Mouse (Mus musculus) hindbrain, embryonic 13.5 days (tissue): ENCODE results near the gene Acvr1b. TPM values are rescaled to one million over a fixed set of nuclear protein-coding genes. Genes with fewer than 3 reads are reported as not detected.
A peak's percentile ranks its signal among the peaks of the same experiment; 100 is the strongest.

ENCODE experiments used
- ATAC-seq: fragments of 200-750 bp; cut with Nextera tagmentation; 2 replicates; pipeline ENCODE4 v1.8.0; 2017; ENCODE audit warnings: moderate TSS enrichment; ENCODE audit not compliant: low FRiP score
- H3K27ac ChIP-seq: fragments of 300-500 bp; sonication (generic); 2 replicates; pipeline ENCODE4 v1.5.1; 2015; ENCODE audit warnings: inconsistent platforms, mild to moderate bottlenecking, moderate library complexity
- H3K27me3 ChIP-seq: fragments of 300-500 bp; sonication (generic); 2 replicates; pipeline ENCODE4 v1.6.1; 2015; ENCODE audit warnings: mild to moderate bottlenecking, inconsistent platforms
- H3K36me3 ChIP-seq: fragments of 300-500 bp; sonication (generic); 2 replicates; pipeline ENCODE4 v1.6.1; 2015; ENCODE audit warnings: mild to moderate bottlenecking, inconsistent platforms
- H3K4me1 ChIP-seq: fragments of 300-500 bp; sonication (generic); replicated peaks from 2 replicates; pipeline ENCODE4 v1.6.1; 2015; ENCODE audit warnings: inconsistent platforms
- H3K4me2 ChIP-seq: fragments of 300-500 bp; sonication (generic); 2 replicates; pipeline ENCODE4 v1.6.1; 2015; ENCODE audit warnings: inconsistent platforms, mild to moderate bottlenecking, moderate library complexity
- H3K4me3 ChIP-seq: fragments of 300-500 bp; sonication (generic); 2 replicates; pipeline ENCODE4 v1.5.1; 2015; ENCODE audit warnings: mild to moderate bottlenecking, inconsistent platforms
- H3K9ac ChIP-seq: fragments of 300-500 bp; sonication (generic); 2 replicates; pipeline ENCODE4 v1.6.1; 2015; ENCODE audit warnings: mild to moderate bottlenecking, inconsistent platforms
- H3K9me3 ChIP-seq: fragments of 300-500 bp; sonication (generic); 2 replicates; pipeline ENCODE4 v1.6.1; 2016; ENCODE audit warnings: inconsistent platforms
- WGBS: fragments of 180-500 bp; shearing (Covaris S2); methylation state at CpG from one replicate; pipeline ENCODE4 v1.1.7; 2015; 5-methylcytosine and 5-hydroxymethylcytosine counted together
- polyA plus RNA-seq: library from polyadenylated mRNA; unstranded; fragments of >200 nt; fragmentation: Nextera tagmentation; extraction: Ambion mirVana; gene quantifications from 2 replicates; pipeline ENCODE4 v1.2.1, GENCODE M21; 2015

The Acvr1b gene
- polyA plus RNA-seq, 1 experiment from 2014 or later = 20.5 TPM

GRCm38 (mm10) chr15:101147910-101148273 lies 26.0 kb upstream of the Acvr1b start:
- Histone ChIP-seq H3K4me1 (peaks cover 33% of the 10 kb centered on the region), H3K9me3 (no peaks in the 10 kb centered on the region), H3K4me2 (no peak overlapping the region), H3K36me3 (no peaks in the 10 kb centered on the region), H3K9ac (no peak overlapping the region; the same call in 1 of the 2 replicates), H3K27ac (no peak overlapping the region), H3K4me3 (no peak overlapping the region), H3K27me3 (0 out of 2 replicates have a peak, but pooled peaks cover 14% of the 10 kb centered on the region)
- ATAC-seq = no peak
- WGBS = 61% methylated on average over 6 of the region's 6 CpGs

GRCm38 (mm10) chr15:101148604-101149003 lies 25.3 kb upstream of the Acvr1b start:
- ATAC-seq = no peak
- Histone ChIP-seq H3K9me3 (no peaks in the 10 kb centered on the region), H3K4me2 (no peak overlapping the region), H3K27me3 (0 out of 2 replicates have a peak, but pooled peaks cover 10% of the 10 kb centered on the region), H3K4me1 (peaks cover 26% of the 10 kb centered on the region), H3K27ac (no peak overlapping the region), H3K36me3 (no peaks in the 10 kb centered on the region), H3K9ac (no peak overlapping the region), H3K4me3 (no peak overlapping the region)
- 81% methylated on average over 6 of the region's 6 CpGs for WGBS

GRCm38 (mm10) chr15:101151409-101152261 lies 22.2 kb upstream of the Acvr1b start:
- H3K9me3 ChIP-seq = peaks cover 4% of the 10 kb centered on the region; the same call in 1 of the 2 replicates
- H3K4me1 ChIP-seq = peaks cover 10% of the 10 kb centered on the region
- WGBS = 79% methylated on average over 9 of the region's 9 CpGs
- H3K27ac ChIP-seq = no peak overlapping the region
- 0 out of 2 replicates have a peak overlapping the region, but pooled peaks have one; percentile 9 for H3K9ac ChIP-seq
- no peak overlapping the region for H3K4me3 ChIP-seq
- H3K36me3 ChIP-seq = no peaks in the 10 kb centered on the region
- no peak overlapping the region for H3K4me2 ChIP-seq
- no peak for ATAC-seq
- 0 out of 2 replicates have a peak, but pooled peaks cover 2% of the 10 kb centered on the region for H3K27me3 ChIP-seq

- Histone ChIP-seq H3K9me3 (peaks cover 9% of the 10 kb centered on the region; the same call in 1 of the 2 replicates), H3K4me2 (no peak overlapping the region), H3K9ac (no peak overlapping the region), H3K36me3 (no peaks in the 10 kb centered on the region), H3K27ac (no peak overlapping the region), H3K4me1 (peaks cover 4% of the 10 kb centered on the region; the same call in 1 of the 2 replicates), H3K27me3 (no peaks in the 10 kb centered on the region), H3K4me3 (no peak overlapping the region)
- no peak for ATAC-seq
- 88% methylated on average over 7 of the region's 7 CpGs for WGBS
Measured at GRCm38 (mm10) chr15:101154700-101155616, 18.9 kb upstream of the Acvr1b start.

- Histone ChIP-seq H3K27ac (peak overlapping the region; percentile 66), H3K36me3 (no peaks in the 10 kb centered on the region), H3K27me3 (no peaks in the 10 kb centered on the region), H3K4me1 (peaks cover 45% of the 10 kb centered on the region), H3K4me2 (0 out of 2 replicates have a peak overlapping the region, but pooled peaks have one; percentile 17), H3K4me3 (no peak overlapping the region), H3K9me3 (peaks cover 9% of the 10 kb centered on the region; the same call in 1 of the 2 replicates), H3K9ac (no peak overlapping the region)
- no peak for ATAC-seq
- WGBS = 37% methylated on average over 1 of the region's 1 CpGs
Measured at GRCm38 (mm10) chr15:101160128-101160527, 13.7 kb upstream of the Acvr1b start.

GRCm38 (mm10) chr15:101160591-101160990 lies 13.3 kb upstream of the Acvr1b start:
- WGBS = 19% methylated on average over 7 of the region's 7 CpGs
- ATAC-seq = peak; percentile 67
- peak overlapping the region; percentile 66 for H3K27ac ChIP-seq
- H3K4me2 ChIP-seq = 0 out of 2 replicates have a peak overlapping the region, but pooled peaks have one; percentile 17
- peaks cover under 1% of the 10 kb centered on the region; the same call in 1 of the 2 replicates for H3K27me3 ChIP-seq
- no peak overlapping the region for H3K4me3 ChIP-seq
- peaks cover 45% of the 10 kb centered on the region for H3K4me1 ChIP-seq
- peaks cover 9% of the 10 kb centered on the region; the same call in 1 of the 2 replicates for H3K9me3 ChIP-seq
- no peaks in the 10 kb centered on the region for H3K36me3 ChIP-seq
- 0 out of 2 replicates have a peak overlapping the region, but pooled peaks have one; percentile 2 for H3K9ac ChIP-seq

- H3K4me3 ChIP-seq = no peak overlapping the region
- H3K36me3 ChIP-seq = no peaks in the 10 kb centered on the region
- peaks cover 45% of the 10 kb centered on the region for H3K4me1 ChIP-seq
- no peak overlapping the region for H3K4me2 ChIP-seq
- ATAC-seq = no peak
- H3K9ac ChIP-seq = no peak overlapping the region
- 76% methylated on average over 7 of the region's 7 CpGs for WGBS
- H3K9me3 ChIP-seq = peaks cover 6% of the 10 kb centered on the region; the same call in 1 of the 2 replicates
- H3K27me3 ChIP-seq = peaks cover 10% of the 10 kb centered on the region; the same call in 1 of the 2 replicates
- no peak overlapping the region for H3K27ac ChIP-seq
Measured at GRCm38 (mm10) chr15:101161534-101161933, 12.3 kb upstream of the Acvr1b start.

GRCm38 (mm10) chr15:101163056-101163458 lies 10.8 kb upstream of the Acvr1b start:
- no peaks in the 10 kb centered on the region for H3K36me3 ChIP-seq
- H3K4me3 ChIP-seq = no peak overlapping the region
- peak; percentile 41; the same call in 1 of the 2 replicates for ATAC-seq
- H3K4me2 ChIP-seq = 0 out of 2 replicates have a peak overlapping the region, but pooled peaks have one; percentile 6
- peaks cover 45% of the 10 kb centered on the region for H3K4me1 ChIP-seq
- peak overlapping the region; percentile 27 for H3K27ac ChIP-seq
- peaks cover 10% of the 10 kb centered on the region; the same call in 1 of the 2 replicates for H3K27me3 ChIP-seq
- H3K9me3 ChIP-seq = no peaks in the 10 kb centered on the region
- WGBS = 31% methylated on average over 15 of the region's 15 CpGs
- H3K9ac ChIP-seq = no peak overlapping the region

- Histone ChIP-seq H3K4me1 (peaks cover 45% of the 10 kb centered on the region), H3K9ac (no peak overlapping the region)
Measured at GRCm38 (mm10) chr15:101163854-101164253, 10.0 kb upstream of the Acvr1b start.

GRCm38 (mm10) chr15:101164291-101164690 lies 9.6 kb upstream of the Acvr1b start:
- Histone ChIP-seq H3K4me3 (no peak overlapping the region), H3K4me1 (peaks cover 45% of the 10 kb centered on the region), H3K36me3 (no peaks in the 10 kb centered on the region), H3K27me3 (peaks cover 16% of the 10 kb centered on the region), H3K9ac (no peak overlapping the region), H3K4me2 (no peak overlapping the region), H3K9me3 (no peaks in the 10 kb centered on the region), H3K27ac (no peak overlapping the region)
- 70% methylated on average over 5 of the region's 5 CpGs for WGBS
- no peak for ATAC-seq

More at GRCm38 (mm10) chr15:101163854-101164253, 10.0 kb upstream of the Acvr1b start:
- Histone ChIP-seq H3K27ac (peak overlapping the region; percentile 27; the same call in 1 of the 2 replicates), H3K27me3 (peaks cover 16% of the 10 kb centered on the region; the same call in 1 of the 2 replicates), H3K4me3 (no peak overlapping the region), H3K9me3 (no peaks in the 10 kb centered on the region), H3K4me2 (no peak overlapping the region), H3K36me3 (no peaks in the 10 kb centered on the region)
- WGBS = 64% methylated on average over 5 of the region's 5 CpGs
- no peak for ATAC-seq

GRCm38 (mm10) chr15:101165658-101166437 lies 8.0 kb upstream of the Acvr1b start:
- Histone ChIP-seq H3K27ac (no peak overlapping the region), H3K4me2 (no peak overlapping the region), H3K36me3 (no peaks in the 10 kb centered on the region), H3K9me3 (no peaks in the 10 kb centered on the region), H3K4me3 (no peak overlapping the region), H3K4me1 (peaks cover 35% of the 10 kb centered on the region), H3K27me3 (peaks cover 25% of the 10 kb centered on the region), H3K9ac (no peak overlapping the region)
- 72% methylated on average over 16 of the region's 16 CpGs for WGBS
- no peak for ATAC-seq
